Mouse (Mus musculus): ENCODE results near the gene Klk1b27.

- TF ChIP-seq CTCF (IDR thresholded peaks at IDR 0.05; ENCODE audit: borderline replicate concordance, control insufficient read depth, extremely low read depth, insufficient read depth, low read length, poor library complexity) (no peak), POLR2A (IDR thresholded peaks at IDR 0.05; ENCODE audit: control insufficient read depth, extremely low read depth, insufficient read depth, low read length, poor library complexity) (no peak)
Measured at GRCm38 (mm10) chr7:44004847-44005246, 47.2 kb upstream of the Klk1b27 start.

Data from thymus, adult 2 months (tissue).